Mouse (Mus musculus): ENCODE measurements at regions not wholly inside any gene's neighbourhood (a gene's known extent, or its start where the extent isn't known, plus 50 kb on each side); places are given as distances from the start of the nearest gene placed in this dataset.

- DNase-seq = no peak
- WGBS = 57% methylated on average over 6 of the region's 6 CpGs
- no peak overlapping the region for H3K27ac ChIP-seq (ENCODE audit: insufficient read depth, low read length)
- no peak overlapping the region for H3K4me3 ChIP-seq (replicated peaks; ENCODE audit: insufficient read depth, low read depth, low read length)
- H3K4me1 ChIP-seq (ENCODE audit: control insufficient read depth, insufficient read depth, low read length) = peaks cover 3% of the 10 kb centered on the region; the same call in 1 of the 2 replicates
- no peaks in the 10 kb centered on the region for H3K27me3 ChIP-seq (ENCODE audit: control insufficient read depth, insufficient read depth, low read length)
- TF ChIP-seq POLR2A (IDR thresholded peaks at IDR 0.05; ENCODE audit: borderline replicate concordance, insufficient read depth, low read length) = no peak
- TF ChIP-seq CTCF (IDR thresholded peaks at IDR 0.05; ENCODE audit: borderline replicate concordance, insufficient read depth, low read depth, low read length) = no peak
These were observed 88.3 kb downstream of the Gm815 start for GRCm38 (mm10) chr19:26973773-26974548.

- TF ChIP-seq CTCF (IDR thresholded peaks at IDR 0.05; ENCODE audit: borderline replicate concordance, insufficient read depth, low read depth, low read length) = no peak
- TF ChIP-seq POLR2A (IDR thresholded peaks at IDR 0.05; ENCODE audit: borderline replicate concordance, insufficient read depth, low read length) = no peak
- H3K4me1 ChIP-seq (ENCODE audit: control insufficient read depth, insufficient read depth, low read length) = peaks cover 3% of the 10 kb centered on the region; the same call in 1 of the 2 replicates
- no peaks in the 10 kb centered on the region for H3K27me3 ChIP-seq (ENCODE audit: control insufficient read depth, insufficient read depth, low read length)
- 94% methylated on average over 3 of the region's 3 CpGs for WGBS
- no peak overlapping the region for H3K4me3 ChIP-seq (replicated peaks; ENCODE audit: insufficient read depth, low read depth, low read length)
- H3K27ac ChIP-seq (ENCODE audit: insufficient read depth, low read length) = no peak overlapping the region
- peak in 1 of 2 experiments; percentile 51 for DNase-seq
These were observed 89.0 kb downstream of the Gm815 start for GRCm38 (mm10) chr19:26974576-26975204.

- H3K4me1 ChIP-seq (ENCODE audit: control insufficient read depth, insufficient read depth, low read length) = peaks cover 3% of the 10 kb centered on the region; the same call in 1 of the 2 replicates
- no peak for DNase-seq
- H3K27me3 ChIP-seq (ENCODE audit: control insufficient read depth, insufficient read depth, low read length) = no peaks in the 10 kb centered on the region
- no peak overlapping the region for H3K4me3 ChIP-seq (replicated peaks; ENCODE audit: insufficient read depth, low read depth, low read length)
- H3K27ac ChIP-seq (ENCODE audit: insufficient read depth, low read length) = no peak overlapping the region
- 84% methylated on average over 7 of the region's 7 CpGs for WGBS
- no peak for TF ChIP-seq POLR2A (IDR thresholded peaks at IDR 0.05; ENCODE audit: borderline replicate concordance, insufficient read depth, low read length)
- no peak for TF ChIP-seq CTCF (IDR thresholded peaks at IDR 0.05; ENCODE audit: borderline replicate concordance, insufficient read depth, low read depth, low read length)
These were observed 91.1 kb downstream of the Gm815 start for GRCm38 (mm10) chr19:26976604-26977322.

- peak; percentile 32 to 41 for DNase-seq
- no peak overlapping the region for H3K4me3 ChIP-seq (replicated peaks; ENCODE audit: insufficient read depth, low read depth, low read length)
- H3K27me3 ChIP-seq (ENCODE audit: control insufficient read depth, insufficient read depth, low read length) = no peaks in the 10 kb centered on the region
- no peak for TF ChIP-seq CTCF (IDR thresholded peaks at IDR 0.05; ENCODE audit: borderline replicate concordance, insufficient read depth, low read depth, low read length)
- TF ChIP-seq POLR2A (IDR thresholded peaks at IDR 0.05; ENCODE audit: borderline replicate concordance, insufficient read depth, low read length) = no peak
- WGBS = 26% methylated on average over 14 of the region's 14 CpGs
- peaks cover 3% of the 10 kb centered on the region; the same call in 1 of the 2 replicates for H3K4me1 ChIP-seq (ENCODE audit: control insufficient read depth, insufficient read depth, low read length)
- no peak overlapping the region for H3K27ac ChIP-seq (ENCODE audit: insufficient read depth, low read length)
These were observed 92.4 kb downstream of the Gm815 start for GRCm38 (mm10) chr19:26977887-26978639.

- TF ChIP-seq CTCF (IDR thresholded peaks at IDR 0.05; ENCODE audit: borderline replicate concordance, insufficient read depth, low read depth, low read length) (no peak), POLR2A (IDR thresholded peaks at IDR 0.05; ENCODE audit: borderline replicate concordance, insufficient read depth, low read length) (no peak)
- no peak for DNase-seq
- WGBS = 97% methylated on average over 3 of the region's 3 CpGs
- no peak overlapping the region for H3K27ac ChIP-seq (ENCODE audit: insufficient read depth, low read length)
- H3K4me3 ChIP-seq (replicated peaks; ENCODE audit: insufficient read depth, low read depth, low read length) = no peak overlapping the region
- H3K27me3 ChIP-seq (ENCODE audit: control insufficient read depth, insufficient read depth, low read length) = no peaks in the 10 kb centered on the region
- H3K4me1 ChIP-seq (ENCODE audit: control insufficient read depth, insufficient read depth, low read length) = peaks cover 3% of the 10 kb centered on the region; the same call in 1 of the 2 replicates
These were observed 92.9 kb downstream of the Gm815 start for GRCm38 (mm10) chr19:26978640-26979007.

- no peak for DNase-seq
These were observed 93.6 kb downstream of the Gm815 start for GRCm38 (mm10) chr19:26979322-26979721.

GRCm38 (mm10) chr19:26986672-26987071 lies 101.0 kb downstream of the Gm815 start:
- H3K4me3 ChIP-seq (replicated peaks; ENCODE audit: insufficient read depth, low read depth, low read length) = no peak overlapping the region
- TF ChIP-seq POLR2A (IDR thresholded peaks at IDR 0.05; ENCODE audit: borderline replicate concordance, insufficient read depth, low read length) = no peak
- no peak for TF ChIP-seq CTCF (IDR thresholded peaks at IDR 0.05; ENCODE audit: borderline replicate concordance, insufficient read depth, low read depth, low read length)
- H3K27ac ChIP-seq (ENCODE audit: insufficient read depth, low read length) = no peak overlapping the region
- no peaks in the 10 kb centered on the region for H3K4me1 ChIP-seq (ENCODE audit: control insufficient read depth, insufficient read depth, low read length)
- no peaks in the 10 kb centered on the region for H3K27me3 ChIP-seq (ENCODE audit: control insufficient read depth, insufficient read depth, low read length)
- no peak for DNase-seq
- WGBS = 100% methylated on average over 1 of the region's 1 CpGs

More at GRCm38 (mm10) chr19:26979322-26979721, 93.6 kb downstream of the Gm815 start:
- WGBS = 94% methylated on average over 2 of the region's 2 CpGs
- TF ChIP-seq POLR2A (IDR thresholded peaks at IDR 0.05; ENCODE audit: borderline replicate concordance, insufficient read depth, low read length) (no peak), CTCF (IDR thresholded peaks at IDR 0.05; ENCODE audit: borderline replicate concordance, insufficient read depth, low read depth, low read length) (no peak)
- Histone ChIP-seq H3K4me3 (replicated peaks; ENCODE audit: insufficient read depth, low read depth, low read length) (no peak overlapping the region), H3K4me1 (ENCODE audit: control insufficient read depth, insufficient read depth, low read length) (peaks cover 3% of the 10 kb centered on the region; the same call in 1 of the 2 replicates), H3K27ac (ENCODE audit: insufficient read depth, low read length) (no peak overlapping the region), H3K27me3 (ENCODE audit: control insufficient read depth, insufficient read depth, low read length) (no peaks in the 10 kb centered on the region)

All from cerebellum, adult 2 months (tissue).